Mouse (Mus musculus) brain, embryonic 18.5 days (tissue): ENCODE results near the gene Creld2.

Experiments used
- DNase-seq: peaks from one replicate; pipeline ENCODE4 v3.0.0-alpha.2; 2012; ENCODE audit warnings: low read depth, low spot score

Gene Creld2

DNA sequence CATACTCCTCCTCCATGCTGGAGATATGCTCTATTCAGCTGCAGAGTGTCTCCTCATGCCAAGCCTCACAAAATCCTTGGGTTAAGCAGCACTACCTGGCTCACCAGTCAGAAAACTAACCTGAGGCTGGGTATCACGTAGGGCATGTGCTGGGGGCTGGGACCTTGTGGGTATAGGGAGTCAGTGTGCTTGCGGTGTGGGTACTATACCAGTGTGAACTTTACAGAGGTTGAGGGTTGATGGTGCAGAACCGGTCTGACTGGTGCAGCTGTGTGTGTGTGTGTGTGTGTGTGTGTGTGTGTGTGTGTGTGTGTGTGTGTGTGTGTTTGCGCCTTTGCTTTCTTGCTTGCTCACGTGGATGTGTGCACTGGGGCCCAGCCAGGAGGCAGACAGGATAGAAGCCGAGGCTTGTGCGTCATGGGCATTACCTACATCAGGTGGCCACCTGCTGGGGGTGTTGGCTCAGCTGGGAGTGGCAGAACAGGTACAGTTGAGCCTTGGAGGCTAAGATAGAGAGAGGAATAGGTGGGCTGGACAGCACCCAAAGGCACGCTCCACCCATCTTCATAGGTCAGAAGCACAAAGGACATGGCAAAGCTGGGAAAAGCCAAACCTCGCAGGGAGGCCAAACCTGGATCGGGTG is 32.2 kb downstream of the Creld2 start:
- no peak for DNase-seq

DNA sequence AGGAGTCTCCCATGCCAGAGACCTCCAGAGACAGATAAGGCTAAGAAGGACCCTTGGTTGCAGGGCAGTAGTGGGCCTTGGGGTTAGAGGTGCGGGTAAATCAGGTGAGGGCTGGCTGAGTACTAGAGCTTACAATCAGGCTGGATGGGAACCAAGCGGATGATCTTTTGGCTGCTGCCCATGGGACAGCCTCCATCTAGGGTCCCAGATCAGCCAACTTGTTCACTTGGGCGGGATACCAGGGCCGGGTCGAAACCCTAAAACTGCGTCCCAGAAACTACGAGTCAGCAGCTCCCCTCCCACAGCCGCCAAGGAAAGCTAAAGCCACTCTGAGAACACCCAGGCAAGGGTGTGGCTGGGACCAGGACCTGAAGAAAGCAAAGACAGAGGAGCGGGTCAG is 33.7 kb downstream of the Creld2 start:
- no peak for DNase-seq

DNA sequence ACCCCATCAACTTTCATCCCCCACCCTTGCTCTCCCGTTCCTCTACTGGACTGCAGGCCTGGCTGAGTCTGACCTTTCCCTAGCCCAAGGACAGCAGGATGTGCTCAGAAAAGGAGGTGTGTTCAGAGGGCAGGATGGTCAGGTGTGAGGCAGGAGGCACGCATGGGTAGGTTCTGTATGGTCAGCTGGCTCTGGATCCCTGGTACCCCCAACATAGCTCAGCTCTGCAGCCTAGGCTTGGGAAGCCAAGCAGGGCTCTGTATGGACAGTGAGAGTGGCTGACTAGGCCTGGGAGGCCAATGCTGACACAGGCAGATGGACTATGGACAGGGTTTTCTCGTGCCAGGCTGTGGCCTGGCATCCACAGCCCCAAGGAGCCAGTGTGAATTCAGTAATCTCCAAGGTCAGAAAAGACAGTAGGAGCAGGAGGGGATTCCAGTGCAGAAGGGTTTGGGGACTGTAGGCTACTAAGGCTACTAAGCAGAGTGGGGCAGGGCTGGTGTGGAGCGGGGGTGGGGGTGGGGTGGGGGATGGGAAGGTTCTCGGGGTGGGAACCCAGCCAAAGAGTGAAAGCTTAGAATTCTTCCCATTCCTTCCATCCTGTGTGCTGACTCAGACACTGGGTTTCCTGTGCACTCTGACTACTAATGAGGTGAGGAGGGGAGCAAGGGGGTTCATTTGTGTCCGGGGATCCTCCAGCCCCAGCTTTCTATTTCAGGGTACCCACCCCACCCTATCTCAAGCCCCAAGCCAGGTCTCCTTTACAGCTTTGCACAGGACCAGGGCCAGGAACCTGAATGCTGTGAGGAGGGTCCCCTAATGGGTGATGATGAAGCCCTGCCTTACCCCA is 34.9 kb downstream of the Creld2 start:
- no peak for DNase-seq

DNA sequence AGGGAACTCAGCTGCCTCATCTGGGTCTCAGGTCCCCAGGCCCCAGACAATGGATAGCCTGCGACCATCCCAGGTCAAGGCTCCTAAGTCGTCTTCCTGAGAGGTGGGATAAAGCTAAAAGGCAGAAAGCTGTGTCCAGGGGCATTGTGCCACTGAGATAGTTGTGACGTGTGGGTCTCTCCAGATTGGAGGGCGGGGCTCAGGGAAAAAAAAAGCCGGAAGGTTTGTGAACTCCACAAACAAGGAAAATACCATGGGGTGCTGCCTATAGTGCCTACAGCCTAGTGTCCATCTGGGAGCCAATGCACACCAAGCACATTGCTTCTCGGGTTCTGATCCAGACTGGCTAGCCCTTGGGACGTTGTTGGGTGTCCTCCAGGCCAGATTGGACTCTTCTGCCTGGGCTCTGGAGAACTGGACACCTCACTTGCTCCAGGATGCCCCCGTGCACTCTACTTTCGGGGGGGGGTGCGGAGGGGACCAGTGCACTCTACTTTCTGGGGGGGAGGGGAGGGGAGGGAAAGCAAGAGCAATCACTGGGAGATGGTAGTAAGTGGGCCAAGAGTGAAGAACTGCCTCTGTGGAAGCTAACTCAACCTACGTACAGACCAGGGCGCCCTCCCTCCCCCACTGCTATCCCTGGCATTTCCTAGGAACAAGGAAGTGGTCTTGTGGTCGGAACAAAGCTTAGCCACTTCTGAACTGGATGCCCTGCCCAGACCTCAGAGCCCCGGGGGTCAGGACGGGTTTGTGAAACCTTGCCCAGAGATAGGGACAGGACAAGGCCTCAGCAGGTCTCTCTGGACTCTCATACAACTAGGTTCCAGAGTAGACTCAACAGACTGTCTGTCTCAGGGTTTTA is 35.8 kb downstream of the Creld2 start:
- DNase-seq: no peak

DNA sequence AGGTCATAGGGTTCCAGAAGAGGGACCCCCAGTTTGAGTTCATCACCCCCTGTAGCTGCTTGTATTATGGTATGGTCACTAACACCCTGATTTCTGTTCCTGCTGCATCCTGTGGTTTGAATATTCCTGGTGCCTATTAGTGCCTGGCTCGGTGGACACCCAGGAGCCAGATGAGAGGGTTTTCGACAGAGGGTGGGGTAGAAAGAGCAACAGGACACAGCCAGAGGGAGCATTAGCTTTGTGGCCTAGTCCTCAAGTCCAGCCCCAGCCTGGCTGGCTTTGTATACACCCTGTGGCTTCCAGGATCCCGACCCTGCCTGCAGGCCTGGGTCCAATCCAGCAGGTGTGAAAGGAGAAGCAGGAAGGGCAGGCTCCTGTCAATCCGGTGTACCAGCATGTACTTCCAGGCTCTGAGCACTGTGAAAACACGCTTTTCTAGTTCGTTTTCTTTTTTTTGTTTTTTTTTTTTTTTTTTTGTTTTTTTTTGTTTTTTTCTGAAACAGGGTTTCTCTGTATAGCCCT is 36.5 kb downstream of the Creld2 start:
- no peak for DNase-seq

DNA sequence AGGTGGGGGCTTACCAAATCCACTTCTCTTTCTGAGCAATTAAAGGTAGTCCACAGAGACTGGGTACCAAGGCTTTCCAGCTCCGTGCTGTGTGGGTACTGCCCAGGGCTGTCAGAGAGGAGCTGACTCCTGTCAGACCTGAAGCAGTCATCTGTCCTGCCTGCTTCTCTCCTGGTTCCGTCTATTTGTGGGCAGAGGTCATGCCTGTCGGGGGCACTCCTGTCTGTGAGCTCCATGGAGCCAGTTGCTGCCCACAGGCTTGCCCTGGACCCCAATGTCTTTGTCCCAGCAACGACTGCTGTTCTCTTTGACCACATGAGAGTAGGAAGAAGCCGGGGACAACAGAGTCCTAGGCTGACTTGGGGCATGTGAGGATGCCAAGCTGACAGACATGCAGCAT is 37.2 kb downstream of the Creld2 start:
- no peak for DNase-seq

DNA sequence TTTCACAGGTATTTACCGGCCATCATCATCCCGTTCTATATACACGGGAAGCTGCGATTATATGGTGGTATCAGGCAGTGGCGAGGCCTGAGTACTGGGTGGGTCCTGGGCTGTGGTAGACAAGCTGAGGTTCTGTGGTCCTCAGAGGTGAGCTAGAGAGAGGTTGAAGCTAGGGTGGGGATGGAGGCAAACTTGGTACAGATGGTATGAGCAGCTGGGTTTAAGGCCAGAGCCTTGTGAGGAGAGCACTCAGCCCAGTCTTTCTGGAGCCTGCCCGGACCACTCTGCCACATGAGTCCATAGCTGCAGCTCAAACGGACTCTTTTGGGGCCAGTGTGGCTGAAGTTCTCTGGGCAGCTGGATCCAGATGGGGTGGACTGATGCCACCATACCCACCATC is 37.9 kb downstream of the Creld2 start:
- DNase-seq: no peak

DNA sequence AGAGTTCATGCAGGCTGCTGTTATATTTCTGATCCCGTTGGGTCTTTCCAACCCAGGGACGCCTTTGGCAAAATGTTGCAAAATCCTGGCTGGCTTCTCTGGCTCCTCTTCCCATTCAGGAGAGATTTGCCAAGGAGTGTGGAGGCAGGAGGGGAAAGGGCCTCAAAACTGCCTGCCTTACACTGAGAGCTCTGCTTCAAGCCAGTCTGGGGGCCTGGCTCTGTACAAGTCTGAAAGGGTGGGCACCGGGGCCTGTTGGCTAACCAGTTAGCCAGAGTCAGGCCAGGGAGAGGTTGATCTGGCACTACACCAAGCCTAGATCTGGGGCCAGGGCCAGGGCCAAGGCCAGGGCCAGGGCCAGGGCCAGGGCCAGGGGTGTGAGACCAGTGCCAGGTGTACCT is 38.7 kb downstream of the Creld2 start:
- DNase-seq: no peak

DNA sequence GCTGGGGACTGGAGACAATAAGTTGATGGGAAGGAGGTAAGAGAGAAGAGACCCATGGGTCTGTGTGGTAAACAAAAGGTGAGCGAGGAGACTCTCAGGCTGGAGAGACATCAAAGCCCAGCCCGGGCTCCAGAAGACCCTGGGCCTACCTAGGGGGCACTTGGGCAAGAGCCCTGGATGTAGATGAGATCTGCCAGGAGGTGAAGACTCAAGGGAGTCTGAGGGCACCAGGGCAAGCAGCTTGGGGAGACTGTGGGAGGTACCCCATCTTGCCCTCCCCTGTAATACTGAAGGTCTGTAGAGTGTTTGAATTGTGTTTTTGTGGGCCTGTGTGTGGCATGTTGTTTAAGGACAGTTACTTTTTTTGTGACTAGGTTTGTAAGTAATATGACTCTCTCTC is 39.3 kb downstream of the Creld2 start:
- no peak for DNase-seq

DNA sequence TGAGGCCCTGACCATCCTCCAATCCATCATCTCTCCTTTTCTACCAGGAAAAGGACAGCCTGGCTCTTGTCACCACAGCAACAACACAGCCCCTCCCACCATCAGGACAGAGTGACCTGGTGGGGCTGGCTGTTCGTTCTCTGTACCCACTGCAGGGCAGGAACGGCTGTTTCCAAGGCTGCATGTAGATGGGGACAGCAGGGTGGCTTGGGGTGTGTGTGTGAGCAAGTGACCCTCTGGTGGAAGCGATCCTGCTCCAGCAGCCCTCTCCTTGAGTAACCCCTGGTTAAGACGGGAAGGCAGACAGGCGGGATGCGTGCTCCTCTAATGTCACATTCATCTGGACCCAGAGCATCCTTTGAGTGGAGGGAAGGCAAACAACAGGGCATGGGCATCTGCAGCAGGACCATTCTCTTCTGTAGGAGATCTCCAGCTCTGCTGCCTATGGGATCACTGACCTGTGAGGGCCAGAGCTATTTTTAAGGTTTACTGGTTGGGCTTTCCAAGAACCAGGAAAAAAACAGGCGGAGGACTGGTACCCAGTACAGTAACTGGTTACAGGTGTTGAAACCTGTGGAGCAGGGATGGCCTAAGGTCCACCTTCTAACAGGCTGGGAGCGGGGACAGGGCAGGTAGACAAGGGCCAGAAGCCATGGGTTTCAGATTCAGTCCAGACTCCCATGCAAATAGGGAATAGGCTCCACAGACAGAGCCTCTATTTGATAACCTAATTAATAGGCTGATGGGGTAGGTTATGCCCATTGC is 39.9 kb downstream of the Creld2 start:
- no peak for DNase-seq

DNA sequence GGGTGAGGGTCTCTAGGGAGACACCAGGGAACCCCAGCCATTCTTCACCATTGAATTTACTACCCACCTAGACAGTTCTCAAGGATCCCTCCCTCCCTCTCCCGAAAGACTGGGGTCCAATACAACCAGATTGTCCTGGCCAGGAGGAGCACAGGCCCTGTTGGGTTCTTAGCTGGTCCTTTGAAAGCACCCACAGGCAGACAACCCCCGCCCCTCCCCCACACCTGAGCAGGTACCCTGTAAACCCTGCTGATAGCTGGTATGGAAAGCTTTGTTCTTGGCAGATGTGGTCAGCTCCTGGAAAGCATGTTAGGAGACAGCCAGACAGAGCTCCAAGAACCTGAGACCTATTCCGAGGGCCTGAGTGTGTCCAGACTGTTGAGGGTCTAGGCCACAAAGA is 41.3 kb downstream of the Creld2 start:
- no peak for DNase-seq

DNA sequence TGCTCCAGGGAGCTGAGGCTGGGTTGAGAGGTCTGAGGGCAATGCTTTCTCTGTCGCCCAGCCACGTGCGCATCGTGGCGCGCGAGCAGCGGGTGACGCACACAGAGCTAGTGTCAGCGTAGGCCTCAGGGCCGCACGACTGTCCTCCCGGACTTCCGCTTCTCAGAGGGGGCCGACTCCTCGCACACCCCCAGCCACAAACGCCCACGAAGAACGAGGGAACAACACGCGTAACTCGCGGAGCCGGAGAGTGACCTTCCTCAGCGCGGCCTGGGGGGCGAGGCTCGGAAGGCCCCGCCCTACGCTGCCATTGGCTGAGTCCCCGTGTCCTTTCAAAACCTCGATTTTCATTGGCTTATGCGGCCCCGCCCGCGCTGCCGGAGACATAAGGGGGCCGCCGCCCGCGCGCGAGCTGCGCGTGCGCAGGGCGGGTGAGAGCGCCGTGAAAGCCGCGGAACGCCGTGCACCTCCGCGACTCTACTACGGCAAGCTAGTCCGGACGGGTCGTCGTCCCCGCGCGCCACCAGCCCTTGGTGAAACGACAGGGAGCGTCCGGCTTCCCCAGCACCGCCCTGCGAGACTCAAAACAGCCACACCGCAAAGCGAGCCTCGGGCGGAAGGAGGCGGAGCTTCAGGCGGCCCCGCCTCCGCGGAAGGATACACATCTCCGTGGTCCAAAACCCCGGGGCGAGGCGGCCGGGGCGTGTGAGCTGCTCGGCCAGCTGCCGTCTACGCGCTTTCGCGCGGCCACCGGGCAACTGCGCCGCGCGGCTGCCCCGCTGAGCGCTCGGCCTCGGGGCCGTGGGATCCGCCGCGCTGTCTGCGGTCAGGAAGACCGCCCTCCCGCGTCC is 42.6 kb downstream of the Creld2 start, which contains the start of gene Pim3:
TSS of gene Pim3 (plus strand) at position 415 of the 851 bp plus-strand sequence.
- DNase-seq: peak; percentile 96

DNA sequence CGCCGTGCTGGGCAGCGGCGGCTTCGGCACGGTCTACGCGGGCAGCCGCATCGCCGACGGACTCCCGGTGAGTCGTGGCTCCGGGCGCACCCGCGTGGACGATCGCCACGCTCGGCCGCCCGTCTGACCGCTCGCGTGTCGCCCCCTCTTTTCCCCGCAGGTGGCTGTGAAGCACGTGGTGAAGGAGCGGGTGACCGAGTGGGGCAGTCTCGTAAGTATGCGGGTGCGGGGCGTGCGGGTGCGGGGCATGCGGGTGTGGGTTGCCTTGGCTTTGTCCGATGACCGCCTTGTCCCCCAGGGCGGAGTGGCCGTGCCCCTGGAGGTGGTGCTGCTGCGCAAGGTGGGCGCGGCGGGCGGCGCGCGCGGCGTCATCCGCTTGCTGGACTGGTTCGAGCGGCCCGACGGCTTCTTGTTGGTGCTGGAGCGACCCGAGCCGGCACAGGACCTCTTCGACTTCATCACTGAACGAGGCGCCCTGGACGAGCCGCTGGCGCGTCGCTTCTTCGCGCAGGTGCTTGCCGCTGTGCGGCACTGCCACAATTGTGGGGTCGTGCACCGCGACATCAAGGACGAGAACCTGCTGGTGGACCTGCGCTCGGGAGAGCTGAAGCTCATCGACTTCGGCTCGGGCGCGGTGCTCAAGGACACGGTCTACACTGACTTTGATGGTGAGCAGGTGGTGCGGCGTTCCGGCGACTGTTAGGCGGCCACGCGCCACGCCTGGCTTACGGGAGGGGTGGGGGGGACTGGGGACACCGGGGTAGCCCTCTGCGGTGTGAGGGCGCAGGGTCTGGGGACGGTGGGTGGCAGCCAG is 43.6 kb downstream of the Creld2 start:
- no peak for DNase-seq

DNA sequence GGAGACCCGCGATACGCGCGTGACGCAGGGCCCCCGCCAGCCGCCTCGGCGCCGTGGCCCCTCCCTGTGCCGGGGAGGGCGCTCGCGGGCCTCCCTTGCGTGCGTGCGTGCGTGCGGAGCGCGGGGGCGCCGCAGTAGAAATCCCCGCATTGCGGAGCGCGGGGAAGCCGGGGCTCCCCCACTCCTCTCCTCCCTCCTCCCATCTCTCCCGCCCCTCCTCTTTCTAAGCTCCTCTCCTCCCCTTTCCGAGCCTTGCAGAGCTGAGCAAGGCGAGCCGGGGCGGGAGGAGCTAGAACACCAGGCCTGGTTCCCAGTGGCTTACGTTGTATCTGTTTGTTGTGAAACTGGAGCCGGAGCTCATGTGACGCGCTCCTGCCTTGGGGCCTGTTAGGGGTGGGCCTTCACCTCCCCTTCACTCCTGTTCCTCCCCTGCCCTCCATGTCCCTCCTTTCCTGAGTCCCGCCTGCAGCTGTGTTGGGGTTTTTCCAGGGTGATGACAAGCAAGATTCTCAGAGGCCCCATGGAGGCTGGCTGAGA is 44.3 kb downstream of the Creld2 start:
- peak; percentile 81 for DNase-seq

DNA sequence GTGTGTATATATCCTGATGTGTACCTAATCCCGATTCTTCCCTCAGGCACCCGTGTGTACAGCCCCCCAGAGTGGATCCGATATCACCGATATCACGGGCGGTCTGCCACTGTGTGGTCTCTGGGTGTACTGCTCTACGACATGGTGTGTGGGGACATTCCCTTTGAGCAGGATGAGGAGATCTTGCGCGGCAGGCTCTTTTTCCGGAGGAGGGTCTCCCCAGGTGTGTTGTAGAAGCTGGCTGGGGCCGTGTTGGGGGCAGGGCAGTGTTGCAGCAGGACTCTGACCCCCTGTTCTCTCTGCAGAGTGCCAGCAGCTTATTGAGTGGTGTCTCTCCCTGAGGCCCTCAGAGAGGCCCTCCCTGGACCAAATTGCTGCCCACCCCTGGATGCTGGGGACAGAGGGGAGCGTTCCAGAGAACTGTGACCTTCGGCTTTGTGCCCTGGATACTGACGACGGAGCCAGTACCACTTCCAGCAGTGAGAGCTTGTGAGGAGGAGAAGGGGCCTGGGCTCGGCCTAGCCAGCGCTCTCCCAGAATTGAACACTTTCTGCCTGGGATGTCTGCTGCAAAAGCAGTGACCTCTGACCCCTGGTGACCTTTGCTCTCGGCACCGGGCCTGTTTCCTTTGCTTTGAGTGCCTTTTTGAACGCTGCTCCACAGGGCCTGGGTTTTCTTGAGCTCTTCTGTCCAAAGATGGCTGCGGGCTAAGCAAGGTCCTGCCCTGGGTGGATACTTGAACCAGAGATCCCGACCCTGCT is 45.0 kb downstream of the Creld2 start:
- DNase-seq: no peak

DNA sequence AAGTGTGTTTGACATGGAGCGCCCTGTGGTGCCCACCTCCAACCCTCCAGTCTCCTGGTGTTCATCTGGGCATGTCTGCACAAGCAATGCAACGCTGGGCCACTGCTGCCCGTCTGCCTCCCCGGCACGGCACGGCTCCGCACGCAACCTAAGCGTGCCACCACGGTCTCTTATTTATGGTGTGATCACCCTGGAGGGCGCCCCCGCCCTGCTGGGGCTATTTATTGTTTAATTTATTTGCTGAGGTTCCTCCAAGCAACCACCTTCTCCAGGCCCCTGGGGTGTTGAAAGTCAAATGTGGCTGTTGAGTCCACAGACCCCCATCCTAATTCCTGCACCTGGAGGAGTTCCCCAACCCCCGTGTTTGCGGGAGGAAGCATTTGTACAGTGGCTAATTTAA is 45.6 kb downstream of the Creld2 start:
- DNase-seq: no peak

DNA sequence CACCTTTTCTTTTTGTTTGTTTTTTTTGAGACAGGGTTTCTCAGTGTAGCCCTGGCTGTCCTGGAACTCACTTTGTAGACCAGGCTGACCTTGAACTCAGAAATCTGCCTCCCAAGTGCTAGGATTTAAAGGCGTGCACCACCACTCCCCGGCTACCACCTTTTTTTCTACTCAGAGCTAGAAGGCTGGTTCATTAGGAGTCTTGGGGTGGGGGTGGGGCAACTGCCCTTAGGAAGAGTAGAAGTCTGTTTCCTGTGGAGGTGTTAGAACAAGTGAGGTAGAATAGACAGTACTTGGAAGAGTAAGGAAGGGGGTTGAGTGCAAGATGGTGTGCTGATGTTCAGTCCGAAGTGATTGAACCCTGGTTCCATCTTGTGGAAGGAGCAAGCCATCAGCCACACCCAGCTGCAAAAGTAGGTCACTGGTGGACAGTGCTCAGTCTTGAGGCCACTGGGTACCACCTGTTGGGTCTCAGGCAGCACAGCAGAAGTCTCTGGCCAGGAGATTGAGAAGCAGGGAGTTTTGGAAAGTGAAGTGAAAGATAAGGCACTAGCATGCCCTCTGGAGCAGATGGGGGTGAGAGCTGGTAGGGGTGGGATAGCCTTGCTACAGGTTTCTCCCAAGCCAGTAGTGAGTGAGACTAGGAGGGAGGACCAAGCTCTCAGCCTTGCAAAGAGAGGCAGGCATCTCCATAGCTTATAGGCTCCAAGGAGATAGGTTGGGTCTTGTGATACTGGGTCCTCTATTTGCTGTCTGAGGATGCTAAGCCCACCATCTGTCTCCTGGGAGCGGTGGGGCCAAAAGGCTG is 46.6 kb downstream of the Creld2 start:
- no peak for DNase-seq

DNA sequence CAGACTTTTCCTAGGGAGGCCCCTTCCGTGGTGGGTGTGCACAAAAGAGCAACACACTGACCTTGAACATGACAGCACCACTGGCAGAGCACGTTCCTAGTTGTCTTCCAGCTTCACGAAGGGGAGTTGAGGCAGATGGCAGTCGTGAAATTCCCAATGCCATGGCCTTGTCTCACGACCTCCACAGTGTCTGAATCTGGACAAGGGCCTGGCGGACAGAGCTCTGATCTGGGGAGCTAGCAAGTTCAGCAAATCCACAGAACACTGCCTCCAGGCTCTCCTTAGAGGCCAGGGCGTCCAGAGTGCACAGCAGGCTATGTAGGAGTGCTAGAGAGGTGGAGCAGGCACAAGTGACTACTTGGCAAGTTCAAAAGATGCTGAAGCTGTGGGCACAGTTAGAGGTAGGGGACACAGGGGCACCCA is 47.5 kb downstream of the Creld2 start:
- no peak for DNase-seq
